Mouse (Mus musculus) heart, embryonic 10.5 days (tissue): Measurements from ENCODE around the gene Dok5. TPM values are rescaled to one million over a fixed set of nuclear protein-coding genes. Genes with fewer than 3 reads are reported as not detected.

Experiments used
- DNase-seq: peaks from one replicate; pipeline ENCODE4 v3.0.0-alpha.2; 2017; ENCODE audit warnings: low spot score
- H3K27ac ChIP-seq: fragments of 300-500 bp; sonication (generic); 2 replicates; pipeline ENCODE4 v1.5.1; 2016; ENCODE audit warnings: mild to moderate bottlenecking
- H3K27me3 ChIP-seq: fragments of 300-500 bp; sonication (generic); 2 replicates; pipeline ENCODE4 v1.6.1; 2016; ENCODE audit warnings: mild to moderate bottlenecking; ENCODE audit not compliant: poor library complexity, insufficient read depth, severe bottlenecking
- H3K36me3 ChIP-seq: fragments of 300-500 bp; sonication (generic); 2 replicates; pipeline ENCODE4 v1.6.1; 2016; ENCODE audit warnings: mild to moderate bottlenecking, moderate library complexity
- H3K4me1 ChIP-seq: fragments of 300-500 bp; sonication (generic); 2 replicates; pipeline ENCODE4 v1.6.1; 2016; ENCODE audit warnings: mild to moderate bottlenecking
- H3K4me3 ChIP-seq: fragments of 300-500 bp; sonication (generic); 2 replicates; pipeline ENCODE4 v1.5.1; 2016; ENCODE audit warnings: mild to moderate bottlenecking, moderate library complexity
- H3K9me3 ChIP-seq: fragments of 300-500 bp; sonication (generic); 2 replicates; pipeline ENCODE4 v1.6.1; 2016; ENCODE audit warnings: mild to moderate bottlenecking, moderate library complexity
- WGBS: fragments of 180-500 bp; shearing (Covaris S2); methylation state at CpG from one replicate; pipeline ENCODE4 v1.1.7; 2016; 5-methylcytosine and 5-hydroxymethylcytosine counted together
- polyA plus RNA-seq: library from polyadenylated mRNA; unstranded; fragments of >200 nt; fragmentation: Nextera tagmentation; extraction: Ambion mirVana; gene quantifications from 2 replicates; pipeline ENCODE4 v1.2.1, GENCODE M21; 2016

Gene Dok5
- polyA plus RNA-seq, 1 experiment from 2014 or later, result 6.9 TPM

DNA sequence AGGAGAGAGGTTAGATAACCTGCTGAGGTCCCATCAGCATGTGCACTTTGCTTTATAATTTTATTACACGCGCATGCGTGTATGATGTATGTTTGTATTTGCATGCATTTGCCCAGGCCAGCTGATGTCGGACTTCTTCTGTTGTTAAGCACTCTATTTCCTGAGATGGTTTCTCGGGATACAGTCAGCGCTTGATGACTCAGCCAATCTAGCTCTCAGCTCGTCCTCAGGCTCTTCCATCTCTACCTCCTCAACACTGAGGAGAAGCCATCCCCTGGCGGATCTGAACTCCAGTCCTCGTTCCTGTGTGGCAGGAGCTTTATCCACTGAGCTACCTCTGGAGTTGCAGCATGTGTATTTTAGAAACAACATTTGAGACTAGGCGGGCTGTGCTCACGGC lies 44.5 kb downstream of the Dok5 start:
- Histone ChIP-seq H3K9me3 (no peaks in the 10 kb centered on the region), H3K4me1 (peaks cover 17% of the 10 kb centered on the region; the same call in 1 of the 2 replicates), H3K4me3 (no peak overlapping the region), H3K27ac (no peak overlapping the region), H3K27me3 (0 out of 2 replicates have a peak, but pooled peaks cover 4% of the 10 kb centered on the region), H3K36me3 (no peaks in the 10 kb centered on the region)
- DNase-seq, result no peak
- 86% methylated on average over 11 of the region's 11 CpGs for WGBS

DNA sequence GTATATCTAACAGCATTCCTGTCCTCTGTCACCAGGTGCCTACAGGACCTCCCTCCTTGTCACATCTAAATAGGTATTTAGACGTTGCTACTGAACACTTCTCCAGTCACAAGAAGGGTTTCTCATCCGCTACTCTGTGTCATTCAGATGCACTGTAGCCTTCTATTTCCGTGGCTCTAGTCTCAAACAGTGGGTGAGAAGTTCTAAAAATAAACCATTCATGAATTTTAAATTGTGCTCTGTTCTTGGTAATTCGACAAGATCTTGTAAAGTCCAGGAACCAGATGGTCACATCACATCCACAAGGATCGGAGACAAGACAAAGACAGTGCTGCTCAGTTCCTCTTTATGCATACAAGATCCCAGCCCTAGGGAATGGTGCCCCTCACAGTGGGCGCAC lies 46.0 kb downstream of the Dok5 start:
- no peaks in the 10 kb centered on the region for H3K27me3 ChIP-seq
- WGBS, result 73% methylated on average over 6 of the region's 6 CpGs
- H3K36me3 ChIP-seq, result no peaks in the 10 kb centered on the region
- DNase-seq, result no peak
- no peaks in the 10 kb centered on the region for H3K9me3 ChIP-seq
- H3K27ac ChIP-seq, result no peak overlapping the region
- H3K4me3 ChIP-seq, result no peak overlapping the region
- H3K4me1 ChIP-seq, result peaks cover 12% of the 10 kb centered on the region; the same call in 1 of the 2 replicates

DNA sequence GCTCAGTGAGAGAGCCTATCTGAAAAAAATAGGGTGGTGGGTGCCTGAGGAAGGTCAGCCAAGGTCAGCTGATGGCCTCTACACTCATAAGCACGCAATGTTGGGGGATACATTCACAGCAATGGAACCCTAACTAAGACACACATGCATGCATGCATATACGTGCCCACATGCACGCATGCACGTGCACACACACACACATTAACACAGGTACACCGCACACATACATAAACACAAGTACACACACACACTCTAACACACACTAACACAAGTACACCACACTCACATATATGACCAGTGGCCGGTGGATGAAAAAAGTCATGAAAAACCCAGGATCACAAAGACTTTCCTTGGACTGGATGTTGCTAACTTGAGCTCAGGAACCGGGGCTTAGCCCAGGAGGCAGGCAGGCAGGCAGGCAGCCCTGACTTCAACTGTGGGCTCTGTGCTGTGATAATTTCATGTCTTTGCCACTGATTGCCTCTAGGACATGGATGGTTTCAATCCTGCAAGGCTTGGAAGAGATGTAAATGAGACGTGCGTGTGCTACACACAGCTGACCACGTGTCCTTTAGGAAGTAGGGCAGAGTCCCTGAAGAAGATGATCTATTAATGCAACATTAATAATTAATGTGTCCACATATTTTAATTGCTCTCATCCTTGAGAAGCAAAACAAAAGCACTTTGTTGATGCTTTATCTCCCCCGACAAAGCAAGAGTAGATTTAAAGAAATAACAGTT lies 48.6 kb downstream of the Dok5 start:
- Histone ChIP-seq H3K4me3 (no peak overlapping the region), H3K9me3 (no peaks in the 10 kb centered on the region), H3K27ac (no peak overlapping the region), H3K4me1 (peaks cover 9% of the 10 kb centered on the region; the same call in 1 of the 2 replicates), H3K27me3 (no peaks in the 10 kb centered on the region), H3K36me3 (no peaks in the 10 kb centered on the region)
- 90% methylated on average over 11 of the region's 11 CpGs for WGBS
- DNase-seq, result no peak

DNA sequence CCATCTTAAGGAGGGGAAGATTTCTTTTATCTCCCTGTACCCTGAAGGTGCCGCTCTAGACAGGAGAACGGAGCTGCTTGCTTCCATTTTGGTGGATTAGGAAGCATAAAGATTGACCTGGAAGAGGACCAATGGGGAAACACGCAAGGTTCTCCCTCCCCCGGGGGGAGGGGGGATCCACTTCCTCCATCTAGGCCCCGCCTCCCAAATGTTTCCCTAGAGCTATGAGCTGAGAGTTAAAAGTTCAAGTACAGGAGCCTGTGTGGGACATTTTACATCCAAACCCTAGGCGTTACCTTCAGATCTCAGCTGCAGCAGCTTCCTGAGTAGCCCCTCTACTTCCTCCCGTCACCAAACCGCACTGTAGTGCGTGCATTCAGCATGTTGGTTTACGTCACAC lies 56.5 kb downstream of the Dok5 start:
- Histone ChIP-seq H3K36me3 (no peaks in the 10 kb centered on the region), H3K4me3 (no peak overlapping the region), H3K9me3 (no peaks in the 10 kb centered on the region), H3K27ac (no peak overlapping the region), H3K4me1 (peaks cover 6% of the 10 kb centered on the region), H3K27me3 (no peaks in the 10 kb centered on the region)
- no peak for DNase-seq
- 86% methylated on average over 10 of the region's 10 CpGs for WGBS

DNA sequence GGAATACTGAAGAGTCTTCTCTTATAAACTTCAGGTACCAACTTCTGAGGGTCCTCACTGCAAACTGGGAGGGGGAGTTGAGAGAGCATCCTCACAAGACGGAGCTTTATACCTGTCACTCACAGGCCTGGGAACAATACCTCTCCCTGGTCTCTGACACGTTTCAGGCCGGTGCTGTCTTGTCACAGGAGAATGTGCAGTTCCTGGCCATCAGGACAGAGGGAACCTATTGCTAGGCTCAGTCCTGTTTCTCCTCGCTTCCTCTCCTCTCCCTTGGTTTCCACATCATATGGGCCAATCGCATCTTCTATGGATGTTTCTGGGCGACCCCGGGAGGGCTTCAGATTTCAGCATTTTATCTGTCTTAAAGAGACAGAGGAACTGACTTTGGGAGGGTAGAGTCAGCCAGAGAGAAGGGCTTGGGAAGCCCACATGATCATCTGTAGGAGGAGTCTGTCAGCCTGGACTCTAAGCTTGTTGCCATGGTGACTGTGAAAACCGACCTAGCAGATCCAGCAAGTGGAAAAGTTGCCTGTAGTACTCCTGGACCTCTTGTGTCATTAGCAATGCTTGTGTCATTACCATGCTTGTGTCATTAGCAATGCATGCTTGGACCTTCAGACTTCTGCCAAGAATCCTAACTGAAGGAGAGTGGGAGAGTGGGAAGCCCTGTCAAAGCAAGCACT lies 59.9 kb downstream of the Dok5 start:
- Histone ChIP-seq H3K4me1 (peaks cover 6% of the 10 kb centered on the region), H3K4me3 (no peak overlapping the region), H3K36me3 (no peaks in the 10 kb centered on the region), H3K27me3 (no peaks in the 10 kb centered on the region), H3K27ac (no peak overlapping the region), H3K9me3 (0 out of 2 replicates have a peak, but pooled peaks cover 3% of the 10 kb centered on the region)
- WGBS, result 27% methylated on average over 8 of the region's 8 CpGs
- DNase-seq, result no peak

DNA sequence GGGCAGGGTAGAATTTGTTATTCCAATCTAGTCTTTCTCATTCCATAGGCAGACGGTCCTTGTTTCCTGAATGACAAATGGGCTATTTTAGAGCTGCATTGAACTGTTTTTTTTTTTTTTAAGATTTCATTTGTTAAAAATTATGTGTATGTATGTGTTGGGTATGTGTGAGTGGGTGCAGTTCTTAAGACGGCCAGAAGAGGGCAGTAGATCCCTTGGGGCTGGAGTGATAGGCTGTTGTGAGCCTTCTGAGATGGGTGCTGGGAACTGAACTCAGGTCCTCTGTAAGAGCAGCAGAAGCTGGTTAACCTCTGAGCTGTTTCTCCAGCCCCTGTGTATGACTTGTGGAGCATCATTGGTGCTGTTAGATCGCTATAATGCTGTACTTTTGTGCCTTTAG lies 63.6 kb downstream of the Dok5 start:
- WGBS, result 75% methylated on average over 3 of the region's 3 CpGs
- H3K27ac ChIP-seq, result no peak overlapping the region
- 0 out of 2 replicates have a peak, but pooled peaks cover 2% of the 10 kb centered on the region for H3K36me3 ChIP-seq
- peaks cover 6% of the 10 kb centered on the region for H3K4me1 ChIP-seq
- no peaks in the 10 kb centered on the region for H3K27me3 ChIP-seq
- no peak for DNase-seq
- peaks cover 8% of the 10 kb centered on the region; the same call in 1 of the 2 replicates for H3K9me3 ChIP-seq
- no peak overlapping the region for H3K4me3 ChIP-seq

GRCm38 (mm10) chr2:170802984-170803383 lies 71.4 kb downstream of the Dok5 start:
- Histone ChIP-seq H3K4me3 (no peak overlapping the region), H3K27ac (no peak overlapping the region), H3K4me1 (no peaks in the 10 kb centered on the region), H3K9me3 (peaks cover 5% of the 10 kb centered on the region; the same call in 1 of the 2 replicates), H3K27me3 (0 out of 2 replicates have a peak, but pooled peaks cover 6% of the 10 kb centered on the region), H3K36me3 (0 out of 2 replicates have a peak, but pooled peaks cover 2% of the 10 kb centered on the region)
- DNase-seq, result no peak
- WGBS, result 73% methylated on average over 6 of the region's 6 CpGs

- 72% methylated on average over 12 of the region's 12 CpGs for WGBS
- H3K4me3 ChIP-seq, result no peak overlapping the region
- no peaks in the 10 kb centered on the region for H3K4me1 ChIP-seq
- no peaks in the 10 kb centered on the region for H3K9me3 ChIP-seq
- no peak overlapping the region for H3K27ac ChIP-seq
- H3K36me3 ChIP-seq, result no peaks in the 10 kb centered on the region
- H3K27me3 ChIP-seq, result 0 out of 2 replicates have a peak, but pooled peaks cover 6% of the 10 kb centered on the region
- DNase-seq, result no peak
These were observed 76.1 kb downstream of the Dok5 start for GRCm38 (mm10) chr2:170807555-170808258.

GRCm38 (mm10) chr2:170808259-170808789 lies 76.7 kb downstream of the Dok5 start:
- Histone ChIP-seq H3K4me3 (no peak overlapping the region), H3K27me3 (0 out of 2 replicates have a peak, but pooled peaks cover 6% of the 10 kb centered on the region), H3K27ac (no peak overlapping the region), H3K9me3 (no peaks in the 10 kb centered on the region), H3K4me1 (no peaks in the 10 kb centered on the region), H3K36me3 (no peaks in the 10 kb centered on the region)
- 74% methylated on average over 10 of the region's 10 CpGs for WGBS
- DNase-seq, result no peak

GRCm38 (mm10) chr2:170811356-170811755 lies 79.7 kb downstream of the Dok5 start:
- Histone ChIP-seq H3K9me3 (no peaks in the 10 kb centered on the region), H3K27ac (no peak overlapping the region), H3K27me3 (0 out of 2 replicates have a peak, but pooled peaks cover 6% of the 10 kb centered on the region), H3K4me1 (peaks cover 8% of the 10 kb centered on the region), H3K36me3 (no peaks in the 10 kb centered on the region), H3K4me3 (no peak overlapping the region)
- no peak for DNase-seq
- 43% methylated on average over 9 of the region's 9 CpGs for WGBS

DNA sequence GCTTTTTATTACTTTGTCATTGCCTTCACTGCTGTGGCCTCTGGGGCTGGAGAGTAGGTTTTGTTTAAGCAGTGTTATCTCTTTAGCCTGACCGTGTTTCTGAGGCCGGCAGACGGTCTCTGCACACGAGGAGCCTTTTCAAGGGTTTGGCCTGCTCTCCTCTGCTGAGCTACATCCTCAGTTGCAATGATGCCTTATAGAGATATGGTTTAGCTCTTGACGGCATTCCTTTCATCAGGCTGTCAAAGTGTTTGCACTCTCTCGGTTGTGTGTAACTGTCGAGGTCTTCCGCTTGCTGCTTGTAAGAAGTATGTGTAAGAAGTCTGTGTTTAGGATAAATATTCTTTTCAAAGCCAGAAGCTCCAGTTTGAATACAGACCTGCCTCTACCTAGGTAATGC lies 84.7 kb downstream of the Dok5 start:
- Histone ChIP-seq H3K9me3 (peaks cover 3% of the 10 kb centered on the region; the same call in 1 of the 2 replicates), H3K4me3 (no peak overlapping the region), H3K27me3 (no peaks in the 10 kb centered on the region), H3K4me1 (peaks cover 13% of the 10 kb centered on the region), H3K27ac (no peak overlapping the region), H3K36me3 (peaks cover 8% of the 10 kb centered on the region; the same call in 1 of the 2 replicates)
- WGBS, result 17% methylated on average over 8 of the region's 8 CpGs
- no peak for DNase-seq

DNA sequence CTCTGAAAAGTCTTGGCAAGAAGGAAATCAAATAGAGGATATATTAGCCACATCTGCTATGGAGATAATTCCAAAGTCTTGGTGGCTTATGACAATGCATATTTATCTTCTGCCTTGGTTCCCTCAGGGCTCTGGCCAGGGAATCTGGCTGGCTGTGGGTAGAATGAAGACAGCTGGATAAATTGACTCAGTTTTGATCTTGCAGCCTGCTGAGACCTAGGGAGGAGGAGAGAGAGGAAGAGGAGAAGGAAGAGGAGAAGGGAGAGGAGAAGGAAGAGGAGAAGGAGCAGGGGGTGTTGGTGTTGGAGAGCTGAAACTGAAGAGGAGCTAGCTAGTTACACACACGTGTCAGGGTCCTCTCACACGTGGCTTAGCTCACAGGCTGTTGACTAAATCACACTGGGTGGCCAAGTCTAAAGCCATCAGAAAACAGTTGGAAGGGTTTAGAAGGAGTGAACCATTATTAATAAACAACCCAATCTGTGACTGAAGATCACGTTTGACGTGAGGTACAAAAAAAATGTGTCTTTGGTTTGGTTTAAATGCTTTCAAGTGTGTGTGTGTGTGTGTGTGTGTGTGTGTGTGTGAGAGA lies 85.6 kb downstream of the Dok5 start:
- H3K27ac ChIP-seq, result no peak overlapping the region
- no peaks in the 10 kb centered on the region for H3K27me3 ChIP-seq
- H3K4me3 ChIP-seq, result no peak overlapping the region
- peaks cover 8% of the 10 kb centered on the region; the same call in 1 of the 2 replicates for H3K36me3 ChIP-seq
- H3K9me3 ChIP-seq, result peaks cover 3% of the 10 kb centered on the region; the same call in 1 of the 2 replicates
- 76% methylated on average over 4 of the region's 4 CpGs for WGBS
- DNase-seq, result no peak
- peaks cover 13% of the 10 kb centered on the region for H3K4me1 ChIP-seq
